Mouse (Mus musculus) myocyte (in vitro differentiated cells): ENCODE results near the gene Ccr9. TPM values are rescaled to one million over a fixed set of nuclear protein-coding genes. Genes with fewer than 3 reads are reported as not detected.

Source experiments
- H3K27me3 ChIP-seq: one replicate; pipeline ENCODE4 v1.6.1; 2011; ENCODE audit not compliant: control insufficient read depth, insufficient read depth, insufficient read length
- H3K36me3 ChIP-seq: one replicate; pipeline ENCODE4 v1.6.1; 2011; ENCODE audit not compliant: control insufficient read depth, insufficient read depth
- H3K4me2 ChIP-seq: one replicate; pipeline ENCODE4 v1.6.1; 2011; ENCODE audit warnings: low read depth, control low read depth
- H3K4me3 ChIP-seq: one replicate; pipeline ENCODE4 v1.5.1; 2011; ENCODE audit warnings: mild to moderate bottlenecking, control low read depth, moderate library complexity
- H3K79me2 ChIP-seq: one replicate; pipeline ENCODE4 v1.6.1; 2011; ENCODE audit not compliant: control insufficient read depth, insufficient read depth
- H3ac ChIP-seq: one replicate; pipeline ENCODE4 v1.6.1; 2011; ENCODE audit not compliant: control insufficient read depth, insufficient read length
- CEBPB ChIP-seq: IDR thresholded peaks from 2 replicates; pipeline ENCODE4 v1.6.1; 2011; ENCODE audit warnings: mild to moderate bottlenecking, moderate library complexity; ENCODE audit not compliant: poor library complexity, insufficient read depth, severe bottlenecking
- E2F4 ChIP-seq: IDR thresholded peaks from one replicate; pipeline ENCODE4 v1.6.1; 2011; ENCODE audit warnings: mild to moderate bottlenecking, control low read depth, moderate library complexity; ENCODE audit not compliant: insufficient read depth
- MAX ChIP-seq: IDR thresholded peaks from one replicate; pipeline ENCODE4 v1.6.1; 2011; ENCODE audit warnings: low read depth, mild to moderate bottlenecking, control low read depth
- MYOD1 ChIP-seq, 3 experiments: IDR thresholded peaks; one replicate each; pipeline ENCODE4 v1.6.1; 2011; ENCODE audit warnings: control low read depth in 2 of 3, low read depth in 2 of 3, mild to moderate bottlenecking in 2 of 3, moderate library complexity in 1 of 3; ENCODE audit not compliant: insufficient read length in 2 of 3, control insufficient read depth in 1 of 3
- MYOG ChIP-seq, 3 experiments: IDR thresholded peaks; one replicate each; pipeline ENCODE4 v1.6.1; 2011; ENCODE audit warnings: control low read depth in 2 of 3, low read depth in 2 of 3, mild to moderate bottlenecking in 2 of 3; ENCODE audit not compliant: insufficient read length in 2 of 3, control insufficient read depth in 1 of 3, insufficient read depth in 1 of 3
- POLR2A ChIP-seq: IDR thresholded peaks from one replicate; pipeline ENCODE4 v1.6.1; 2011; ENCODE audit warnings: low read depth, mild to moderate bottlenecking, control low read depth, moderate library complexity; ENCODE audit not compliant: insufficient read length
- POLR2AphosphoS2 ChIP-seq: IDR thresholded peaks from one replicate; pipeline ENCODE4 v1.6.1; 2011; ENCODE audit warnings: low read depth, control low read depth; ENCODE audit not compliant: insufficient read length
- REST ChIP-seq: IDR thresholded peaks from one replicate; pipeline ENCODE4 v1.6.1; 2011; ENCODE audit warnings: mild to moderate bottlenecking, control low read depth, moderate library complexity; ENCODE audit not compliant: insufficient read depth, insufficient read length
- SRF ChIP-seq: IDR thresholded peaks from one replicate; pipeline ENCODE4 v1.6.1; 2011; ENCODE audit warnings: low read depth; ENCODE audit not compliant: control insufficient read depth, insufficient read length
- TCF12 ChIP-seq: IDR thresholded peaks from one replicate; pipeline ENCODE4 v1.6.1; 2011; ENCODE audit warnings: mild to moderate bottlenecking, control low read depth; ENCODE audit not compliant: poor library complexity, insufficient read depth, severe bottlenecking
- TCF3 ChIP-seq: IDR thresholded peaks from one replicate; pipeline ENCODE4 v1.6.1; 2011; ENCODE audit warnings: low read depth, control low read depth; ENCODE audit not compliant: insufficient read length
- USF1 ChIP-seq: IDR thresholded peaks from one replicate; pipeline ENCODE4 v1.6.1; 2011; ENCODE audit warnings: low read depth, mild to moderate bottlenecking, control low read depth, moderate library complexity
- polyA plus RNA-seq: library from polyadenylated mRNA; unstranded; fragments of >200 nt; fragmentation: generic; extraction: Trizol; gene quantifications from one replicate; pipeline ENCODE4 v1.2.1, GENCODE M21; 2012; ENCODE audit warnings: missing spikeins

Gene Ccr9
- polyA plus RNA-seq, 1 experiment: 0.06 TPM

DNA sequence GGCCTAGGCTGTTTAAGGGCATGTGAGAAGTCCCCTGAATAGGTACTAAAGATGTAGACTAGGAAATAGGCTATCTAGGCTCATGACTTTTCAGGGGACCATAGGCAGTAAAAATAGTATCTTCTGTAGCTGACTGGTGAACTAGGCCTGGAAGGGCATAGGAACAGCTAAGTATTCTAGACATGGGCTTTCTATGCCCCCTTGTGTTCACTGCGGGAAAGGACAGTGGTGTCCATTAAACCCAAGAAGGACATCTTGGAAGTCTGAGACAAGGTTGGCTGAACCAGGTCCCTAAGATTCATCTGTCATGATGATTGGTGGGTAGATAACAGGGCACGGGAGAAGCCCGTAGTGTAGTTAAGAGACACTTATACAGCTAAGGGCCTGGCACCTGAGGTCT lies 117.9 kb downstream of the Ccr9 start:
- H3K36me3 ChIP-seq: peaks cover 47% of the 10 kb centered on the region
- no peaks in the 10 kb centered on the region for H3K79me2 ChIP-seq
- TF ChIP-seq POLR2AphosphoS2: no peak
- TF ChIP-seq USF1: no peak
- TF ChIP-seq SRF: no peak
- TF ChIP-seq POLR2A: no peak
- TF ChIP-seq MAX: no peak
- TF ChIP-seq MYOD1 (IDR thresholded peaks at IDR 0.05; ENCODE audit: control insufficient read depth in 1 of 3, insufficient read length in 2 of 3, low read depth in 2 of 3): no peak
- TF ChIP-seq MYOG (IDR thresholded peaks at IDR 0.05; ENCODE audit: control insufficient read depth in 1 of 3, insufficient read depth in 1 of 3, insufficient read length in 2 of 3, low read depth in 2 of 3): no peak
- no peak for TF ChIP-seq TCF12
- TF ChIP-seq CEBPB: no peak
- TF ChIP-seq REST: no peak
- TF ChIP-seq TCF3: no peak
- no peak for TF ChIP-seq E2F4

DNA sequence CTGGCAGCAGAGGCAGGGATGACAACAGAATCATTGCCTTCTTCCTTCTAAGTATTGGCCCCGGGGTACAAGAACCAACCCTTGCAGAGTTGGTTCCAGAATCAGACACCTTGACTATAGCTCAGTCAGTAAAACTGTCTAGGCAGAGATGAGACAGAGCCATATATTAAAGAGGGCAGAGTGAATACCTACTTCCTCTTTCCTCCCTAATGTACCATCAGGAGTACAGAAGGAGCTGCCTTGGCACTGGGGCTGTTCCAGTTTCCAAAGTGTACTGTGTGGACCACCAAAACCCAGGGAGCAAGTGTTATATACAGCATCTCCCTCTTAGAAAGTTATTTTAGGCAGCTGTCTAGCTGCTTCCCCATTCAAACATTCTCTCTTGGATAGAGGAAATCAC lies 123.3 kb downstream of the Ccr9 start:
- H3K36me3 ChIP-seq: peaks cover 19% of the 10 kb centered on the region

More for the DNA sequence above, 117.9 kb downstream of the Ccr9 start:
- Histone ChIP-seq H3K4me3 (no peak overlapping the region), H3ac (no peak overlapping the region), H3K27me3 (no peaks in the 10 kb centered on the region), H3K4me2 (no peak overlapping the region)

DNA sequence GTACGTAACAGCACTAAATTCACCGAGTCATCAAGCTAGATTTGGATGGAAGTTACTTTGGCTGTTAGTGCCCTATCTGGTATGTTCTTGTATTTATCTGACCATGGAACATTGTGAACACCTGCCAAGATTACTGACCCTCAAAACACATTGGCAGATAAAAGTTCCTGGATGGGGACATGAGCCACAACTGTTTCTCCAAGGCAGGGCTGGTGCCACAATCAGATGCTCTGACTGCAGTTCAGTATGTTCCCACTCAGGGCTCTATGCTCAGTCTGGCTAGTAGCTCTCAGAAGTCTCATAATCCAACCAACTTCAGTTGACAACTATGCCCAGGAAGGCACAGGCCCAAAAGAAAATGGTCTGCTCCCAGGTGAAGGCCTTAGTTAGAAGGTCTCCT lies 124.2 kb downstream of the Ccr9 start:
- Histone ChIP-seq H3ac (no peak overlapping the region), H3K4me2 (no peak overlapping the region), H3K4me3 (no peak overlapping the region), H3K79me2 (no peaks in the 10 kb centered on the region), H3K27me3 (no peaks in the 10 kb centered on the region), H3K36me3 (peaks cover 19% of the 10 kb centered on the region)
- TF ChIP-seq SRF (no peak), MYOD1 (IDR thresholded peaks at IDR 0.05; ENCODE audit: control insufficient read depth in 1 of 3, insufficient read length in 2 of 3, low read depth in 2 of 3) (no peak), USF1 (no peak)

More for the DNA sequence above, 123.3 kb downstream of the Ccr9 start:
- no peaks in the 10 kb centered on the region for H3K79me2 ChIP-seq
- TF ChIP-seq POLR2AphosphoS2 (no peak), REST (no peak), E2F4 (no peak), TCF3 (no peak), POLR2A (no peak), TCF12 (no peak), MYOD1 (IDR thresholded peaks at IDR 0.05; ENCODE audit: control insufficient read depth in 1 of 3, insufficient read length in 2 of 3, low read depth in 2 of 3) (no peak), USF1 (no peak), CEBPB (no peak), SRF (no peak), MYOG (IDR thresholded peaks at IDR 0.05; ENCODE audit: control insufficient read depth in 1 of 3, insufficient read depth in 1 of 3, insufficient read length in 2 of 3, low read depth in 2 of 3) (no peak), MAX (no peak)
- no peak overlapping the region for H3K4me3 ChIP-seq
- H3ac ChIP-seq: no peak overlapping the region
- H3K4me2 ChIP-seq: no peak overlapping the region
- H3K27me3 ChIP-seq: no peaks in the 10 kb centered on the region

DNA sequence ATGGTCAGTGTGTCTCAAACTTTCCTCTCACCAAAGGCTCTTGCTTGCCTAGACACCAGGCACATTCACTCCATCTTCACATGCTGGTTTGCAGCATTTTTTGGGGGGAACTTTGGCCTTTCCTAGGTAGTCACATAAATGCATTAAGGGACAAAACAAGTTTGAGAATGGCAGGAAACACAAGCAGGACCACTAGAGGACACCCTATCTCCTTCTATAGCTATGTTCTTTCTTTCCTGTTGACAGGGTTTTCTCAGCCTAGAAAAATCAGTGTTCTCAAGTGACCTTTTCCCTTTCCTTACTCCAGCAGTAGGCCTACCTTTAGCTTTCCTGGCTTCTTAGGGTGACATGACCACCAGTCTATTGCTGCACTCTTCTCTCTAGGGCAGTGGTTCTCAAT lies 124.7 kb downstream of the Ccr9 start:
- Histone ChIP-seq H3K36me3 (peaks cover 24% of the 10 kb centered on the region), H3K4me3 (no peak overlapping the region), H3ac (no peak overlapping the region), H3K79me2 (no peaks in the 10 kb centered on the region), H3K27me3 (no peaks in the 10 kb centered on the region), H3K4me2 (no peak overlapping the region)
- no peak for TF ChIP-seq USF1
- no peak for TF ChIP-seq TCF12
- no peak for TF ChIP-seq POLR2A
- TF ChIP-seq POLR2AphosphoS2: no peak
- TF ChIP-seq MYOG (IDR thresholded peaks at IDR 0.05; ENCODE audit: control insufficient read depth in 1 of 3, insufficient read depth in 1 of 3, insufficient read length in 2 of 3, low read depth in 2 of 3): no peak
- TF ChIP-seq MYOD1 (IDR thresholded peaks at IDR 0.05; ENCODE audit: control insufficient read depth in 1 of 3, insufficient read length in 2 of 3, low read depth in 2 of 3): no peak
- TF ChIP-seq E2F4: no peak
- no peak for TF ChIP-seq CEBPB
- no peak for TF ChIP-seq MAX
- no peak for TF ChIP-seq REST
- no peak for TF ChIP-seq TCF3
- no peak for TF ChIP-seq SRF

DNA sequence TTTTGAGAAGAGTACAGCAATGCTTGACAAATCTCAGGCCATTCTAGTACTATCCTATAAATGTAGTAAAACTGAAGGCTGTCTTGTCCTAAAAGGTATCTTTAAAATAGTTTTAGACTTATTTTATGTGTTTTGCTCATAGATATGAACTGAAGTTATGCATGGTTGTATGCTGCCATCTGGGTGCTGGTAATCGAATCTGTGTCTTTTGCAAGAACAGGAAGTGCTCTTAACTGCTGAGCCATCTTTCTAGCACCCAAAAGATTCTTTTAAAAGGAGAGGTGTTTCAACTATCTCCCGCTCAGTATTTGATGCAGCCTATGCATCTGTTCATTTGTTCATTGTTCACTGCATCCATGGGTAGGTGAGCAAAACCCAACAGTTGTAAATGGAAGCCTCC lies 127.0 kb downstream of the Ccr9 start:
- Histone ChIP-seq H3K4me2 (no peak overlapping the region), H3K79me2 (no peaks in the 10 kb centered on the region), H3K27me3 (no peaks in the 10 kb centered on the region), H3ac (no peak overlapping the region), H3K36me3 (peaks cover 17% of the 10 kb centered on the region), H3K4me3 (no peak overlapping the region)
- no peak for TF ChIP-seq POLR2A
- TF ChIP-seq E2F4: no peak
- no peak for TF ChIP-seq TCF12
- TF ChIP-seq MYOG (IDR thresholded peaks at IDR 0.05; ENCODE audit: control insufficient read depth in 1 of 3, insufficient read depth in 1 of 3, insufficient read length in 2 of 3, low read depth in 2 of 3): no peak
- no peak for TF ChIP-seq TCF3
- TF ChIP-seq USF1: no peak
- TF ChIP-seq CEBPB: no peak
- no peak for TF ChIP-seq MAX
- TF ChIP-seq SRF: no peak
- TF ChIP-seq MYOD1 (IDR thresholded peaks at IDR 0.05; ENCODE audit: control insufficient read depth in 1 of 3, insufficient read length in 2 of 3, low read depth in 2 of 3): no peak
- no peak for TF ChIP-seq REST
